7 mouse cellular contexts compared by ENCODE assay signal in the genomic region with DNA sequence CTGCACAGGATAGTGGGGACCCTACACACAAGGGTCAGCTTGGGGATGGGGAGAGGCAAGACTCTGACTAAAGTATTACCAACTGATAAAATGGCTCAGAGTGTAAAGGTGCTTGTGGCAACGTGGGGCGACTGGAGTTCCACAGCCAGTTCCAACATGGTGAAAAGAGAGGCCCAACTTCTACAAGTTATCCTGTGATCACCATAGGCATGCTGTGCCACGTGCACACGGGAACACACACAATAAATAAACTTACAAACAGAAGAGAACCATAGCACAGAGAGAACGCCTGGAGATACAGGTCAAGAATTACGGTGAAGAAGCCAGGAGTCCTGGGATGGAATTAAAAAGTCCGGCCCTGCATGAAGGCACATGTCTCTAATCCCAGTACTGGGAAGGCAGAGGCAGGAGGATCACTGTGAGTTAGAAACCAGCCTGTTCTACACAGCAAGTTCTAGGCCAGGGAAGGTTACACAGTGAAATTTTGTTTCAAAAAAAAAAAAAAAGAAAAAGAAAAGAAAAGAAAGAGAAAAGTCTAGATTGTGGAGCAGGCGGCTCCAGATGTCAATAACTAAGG. TPM values are rescaled to one million over a fixed set of nuclear protein-coding genes. Genes with fewer than 3 reads are reported as not detected.
A peak's percentile ranks its signal among the peaks of the same experiment; 100 is the strongest.
DNase-seq lines count a peak whose midpoint lies in the region; ATAC-seq lines count a peak whose summit lies in the region.

No protein-coding gene starts in this region.

- 12% methylated on average over 8 of the region's 8 CpGs for WGBS in forebrain, embryonic 13.5 days
- 8% methylated on average over 8 of the region's 8 CpGs for WGBS in limb, embryonic 15.5 days
- WGBS in stomach, embryonic 16.5 days, result 4% methylated on average over 8 of the region's 8 CpGs

- no peak for ATAC-seq in megakaryocyte, adult 5-6 weeks (ENCODE audit: poor library complexity, severe bottlenecking)
- ATAC-seq in forebrain, embryonic 13.5 days, result no peak
- ATAC-seq in limb, embryonic 15.5 days (ENCODE audit: insufficient number of reproducible peaks, low FRiP score, low TSS enrichment, low read depth), result no peak
- ATAC-seq in stomach, embryonic 16.5 days (ENCODE audit: insufficient read depth, low FRiP score), result no peak

- no peaks in the 10 kb centered on the region for H3K9me3 ChIP-seq in megakaryocyte, embryonic 14.5 days
- H3K9me3 ChIP-seq in forebrain, embryonic 13.5 days (replicated peaks), result no peaks in the 10 kb centered on the region
- no peaks in the 10 kb centered on the region for H3K9me3 ChIP-seq in limb, embryonic 15.5 days
- H3K9me3 ChIP-seq in stomach, embryonic 16.5 days (replicated peaks; ENCODE audit: control insufficient read depth, low read length), result no peaks in the 10 kb centered on the region

- H3K4me2 ChIP-seq in forebrain, embryonic 13.5 days, result peak overlapping the region; percentile 94
- peak overlapping the region; percentile 73 for H3K4me2 ChIP-seq in limb, embryonic 15.5 days
- peak overlapping the region; percentile 99 for H3K4me2 ChIP-seq in stomach, embryonic 16.5 days (ENCODE audit: low read depth, low read length)

- H3K36me3 ChIP-seq in megakaryocyte, embryonic 14.5 days (replicated peaks; ENCODE audit: low read length), result peaks cover 42% of the 10 kb centered on the region
- H3K36me3 ChIP-seq in forebrain, embryonic 13.5 days (ENCODE audit: poor library complexity, severe bottlenecking), result peaks cover 32% of the 10 kb centered on the region
- peaks cover 31% of the 10 kb centered on the region for H3K36me3 ChIP-seq in limb, embryonic 15.5 days
- peaks cover 4% of the 10 kb centered on the region for H3K36me3 ChIP-seq in stomach, embryonic 16.5 days (ENCODE audit: control insufficient read depth, insufficient read depth, low read length)

- peak overlapping the region; percentile 74 for H3K27ac ChIP-seq in forebrain, embryonic 13.5 days
- peak overlapping the region; percentile 88 for H3K27ac ChIP-seq in limb, embryonic 15.5 days
- peak overlapping the region; percentile 83 for H3K27ac ChIP-seq in stomach, embryonic 16.5 days (ENCODE audit: low read length)

- no peaks in the 10 kb centered on the region for H3K27me3 ChIP-seq in megakaryocyte, embryonic 14.5 days (replicated peaks)
- peaks cover 10% of the 10 kb centered on the region for H3K27me3 ChIP-seq in forebrain, embryonic 13.5 days
- no peaks in the 10 kb centered on the region for H3K27me3 ChIP-seq in limb, embryonic 15.5 days
- no peaks in the 10 kb centered on the region for H3K27me3 ChIP-seq in stomach, embryonic 16.5 days (ENCODE audit: control insufficient read depth, insufficient read depth, low read length)

- H3K9ac ChIP-seq in forebrain, embryonic 13.5 days, result peak overlapping the region; percentile 88
- peak overlapping the region; percentile 84 for H3K9ac ChIP-seq in limb, embryonic 15.5 days
- peak overlapping the region; percentile 93 for H3K9ac ChIP-seq in stomach, embryonic 16.5 days (ENCODE audit: low read length)

- H3K4me1 ChIP-seq in megakaryocyte, embryonic 14.5 days, result peaks cover 76% of the 10 kb centered on the region
- peaks cover 40% of the 10 kb centered on the region for H3K4me1 ChIP-seq in forebrain, embryonic 13.5 days
- peaks cover 56% of the 10 kb centered on the region for H3K4me1 ChIP-seq in limb, embryonic 15.5 days
- peaks cover 45% of the 10 kb centered on the region for H3K4me1 ChIP-seq in stomach, embryonic 16.5 days (ENCODE audit: control insufficient read depth, insufficient read depth, low read length)

- no peak for DNase-seq in adrenal gland, postnatal 10 days
- no peak for DNase-seq in urinary bladder, adult 18-20 months (ENCODE audit: low spot score in 2 of 2)

- peak overlapping the region; percentile 100 for H3K4me3 ChIP-seq in megakaryocyte, embryonic 14.5 days (replicated peaks)
- peak overlapping the region; percentile 91 for H3K4me3 ChIP-seq in forebrain, embryonic 13.5 days
- peak overlapping the region; percentile 83 for H3K4me3 ChIP-seq in limb, embryonic 15.5 days
- H3K4me3 ChIP-seq in stomach, embryonic 16.5 days (replicated peaks; ENCODE audit: low read length), result peak overlapping the region; percentile 97

RNA-seq across cellular contexts. Expression of gene Cdc37, which starts 0.6 kb away (rescaled TPM):
- 62.5 and 150 TPM in 2 replicates for polyA plus RNA-seq in megakaryocyte, embryonic 14.5 days (2012; ENCODE audit: insufficient read depth, low replicate concordance)
- total RNA-seq in megakaryocyte, adult 5-6 weeks (2015), result 39.6 and 49.0 TPM in 2 replicates
- total RNA-seq in megakaryocyte, adult 5-6 weeks (2017), result 149 and 165 TPM in 2 replicates
- 229 and 232 TPM in 2 replicates for polyA plus RNA-seq in forebrain, embryonic 13.5 days (2015; fragmentation: Nextera tagmentation; extraction: Ambion mirVana)
- 298 and 326 TPM in 2 replicates for polyA plus RNA-seq in limb, embryonic 15.5 days (2015; fragmentation: Nextera tagmentation; extraction: Ambion mirVana)
- 250 TPM in 2 replicates for polyA plus RNA-seq in stomach, embryonic 16.5 days (2015; fragmentation: Nextera tagmentation; extraction: Ambion mirVana)
- 100 to 1,000 TPM; 155 to 160 TPM for total RNA-seq in adrenal gland, postnatal 10 days (2021)

RNA-seq across cellular contexts. Expression of gene Pde4a, which starts 16.3 kb away (rescaled TPM):
- 8.2 and 26.2 TPM in 2 replicates for polyA plus RNA-seq in megakaryocyte, embryonic 14.5 days (2012; ENCODE audit: insufficient read depth, low replicate concordance)
- total RNA-seq in megakaryocyte, adult 5-6 weeks (2015), result 6.8 and 7.3 TPM in 2 replicates
- total RNA-seq in megakaryocyte, adult 5-6 weeks (2017), result 3.0 and 3.9 TPM in 2 replicates
- 15.7 TPM in 2 replicates for polyA plus RNA-seq in forebrain, embryonic 13.5 days (2015; fragmentation: Nextera tagmentation; extraction: Ambion mirVana)
- 6.1 and 6.4 TPM in 2 replicates for polyA plus RNA-seq in limb, embryonic 15.5 days (2015; fragmentation: Nextera tagmentation; extraction: Ambion mirVana)
- polyA plus RNA-seq in stomach, embryonic 16.5 days (2015; fragmentation: Nextera tagmentation; extraction: Ambion mirVana), result 4.7 TPM in 2 replicates
- 10 to 100 TPM; 22.7 to 31.5 TPM for total RNA-seq in adrenal gland, postnatal 10 days (2021)

RNA-seq across cellular contexts. Expression of gene Tyk2, which starts 18.1 kb away (rescaled TPM):
- polyA plus RNA-seq in megakaryocyte, embryonic 14.5 days (2012; ENCODE audit: insufficient read depth, low replicate concordance), result 15.5 and 17.9 TPM in 2 replicates
- total RNA-seq in megakaryocyte, adult 5-6 weeks (2015), result 24.9 and 30.9 TPM in 2 replicates
- total RNA-seq in megakaryocyte, adult 5-6 weeks (2017), result 33.5 and 37.0 TPM in 2 replicates
- 9.1 and 11.3 TPM in 2 replicates for polyA plus RNA-seq in forebrain, embryonic 13.5 days (2015; fragmentation: Nextera tagmentation; extraction: Ambion mirVana)
- 13.1 and 13.2 TPM in 2 replicates for polyA plus RNA-seq in limb, embryonic 15.5 days (2015; fragmentation: Nextera tagmentation; extraction: Ambion mirVana)
- 16.7 and 18.2 TPM in 2 replicates for polyA plus RNA-seq in stomach, embryonic 16.5 days (2015; fragmentation: Nextera tagmentation; extraction: Ambion mirVana)
- total RNA-seq in adrenal gland, postnatal 10 days (2021), result 10 to 100 TPM; 12.5 to 18.6 TPM

RNA-seq across cellular contexts. Expression of gene Raver1, which starts 57.4 kb away (rescaled TPM):
- polyA plus RNA-seq in megakaryocyte, embryonic 14.5 days (2012; ENCODE audit: insufficient read depth, low replicate concordance), result 51.7 TPM in 1 of 2 replicates, not detected in the other
- total RNA-seq in megakaryocyte, adult 5-6 weeks (2015), result 36.0 and 43.0 TPM in 2 replicates
- total RNA-seq in megakaryocyte, adult 5-6 weeks (2017), result 17.1 and 22.0 TPM in 2 replicates
- 41.0 and 47.5 TPM in 2 replicates for polyA plus RNA-seq in forebrain, embryonic 13.5 days (2015; fragmentation: Nextera tagmentation; extraction: Ambion mirVana)
- polyA plus RNA-seq in limb, embryonic 15.5 days (2015; fragmentation: Nextera tagmentation; extraction: Ambion mirVana), result 49.6 and 55.0 TPM in 2 replicates
- polyA plus RNA-seq in stomach, embryonic 16.5 days (2015; fragmentation: Nextera tagmentation; extraction: Ambion mirVana), result 40.3 and 40.8 TPM in 2 replicates
- 10 to 100 TPM; 47.2 to 50.3 TPM for total RNA-seq in adrenal gland, postnatal 10 days (2021)

RNA-seq across cellular contexts. Expression of gene Gm38431, which starts 57.4 kb away (rescaled TPM):
- 128 and 518 TPM in 2 replicates for polyA plus RNA-seq in megakaryocyte, embryonic 14.5 days (2012; ENCODE audit: insufficient read depth, low replicate concordance)
- total RNA-seq in megakaryocyte, adult 5-6 weeks (2015), result 43.4 and 44.9 TPM in 2 replicates
- 3.8 and 5.1 TPM in 2 replicates for total RNA-seq in megakaryocyte, adult 5-6 weeks (2017)
- polyA plus RNA-seq in forebrain, embryonic 13.5 days (2015; fragmentation: Nextera tagmentation; extraction: Ambion mirVana), result 1.5 and 2.1 TPM in 2 replicates
- 1.2 and 1.6 TPM in 2 replicates for polyA plus RNA-seq in limb, embryonic 15.5 days (2015; fragmentation: Nextera tagmentation; extraction: Ambion mirVana)
- polyA plus RNA-seq in stomach, embryonic 16.5 days (2015; fragmentation: Nextera tagmentation; extraction: Ambion mirVana), result 1.2 and 2.1 TPM in 2 replicates
- 1 to 10 TPM in 1 of 2 experiments, under 1 TPM in 1; 0.63 to 1.5 TPM for total RNA-seq in adrenal gland, postnatal 10 days (2021)
